Mouse (Mus musculus): ENCODE measurements around the gene Shank1.
A peak's percentile ranks its signal among the peaks of the same experiment; 100 is the strongest.

Shank1 gene

GRCm38 (mm10) chr7:44304775-44305641 is 5.0 kb upstream of the Shank1 start:
- peak; percentile 99 for DNase-seq (ENCODE audit: low spot score)

- no peak for DNase-seq (ENCODE audit: low spot score)
Observed at GRCm38 (mm10) chr7:44305686-44306085, 4.4 kb upstream of the Shank1 start.

- no peak for DNase-seq (ENCODE audit: low spot score)
Observed at GRCm38 (mm10) chr7:44306516-44307240, 3.4 kb upstream of the Shank1 start, which contains the start of gene Clec11a. Gene Clec11a, minus strand, starts transcription at chr7:44306902.

- no peak for DNase-seq (ENCODE audit: low spot score)
Observed at GRCm38 (mm10) chr7:44307261-44308020, 2.6 kb upstream of the Shank1 start.

DNA sequence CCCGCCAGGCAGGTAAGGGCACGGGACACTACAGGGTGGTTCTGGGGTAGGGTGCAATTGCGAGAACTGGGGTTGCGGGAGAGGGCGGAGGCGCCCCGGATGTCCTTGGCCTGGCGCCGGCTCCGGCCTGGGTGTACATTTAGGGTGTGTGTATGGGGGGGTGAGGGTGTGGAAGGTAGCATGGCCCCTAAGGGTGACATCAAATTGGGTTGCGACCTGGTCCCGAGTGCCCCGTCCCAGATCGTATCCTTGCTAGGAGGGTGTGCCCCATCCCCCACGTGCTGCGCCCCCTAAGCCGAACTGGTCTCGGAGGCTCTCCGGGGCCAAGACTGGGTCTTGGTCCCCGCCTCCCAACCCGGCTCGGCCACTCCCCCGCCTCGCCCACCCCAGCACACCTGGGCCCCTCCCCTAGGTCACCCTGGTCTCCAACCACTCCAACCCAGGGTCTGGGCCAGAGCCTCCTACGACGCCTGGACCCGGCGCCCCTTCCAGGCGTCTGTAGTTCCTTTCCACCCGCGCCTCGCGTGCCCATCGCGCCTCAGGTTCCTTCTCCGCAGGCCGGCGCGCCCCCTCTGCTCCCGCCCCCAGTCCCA is 328 bp downstream of the Shank1 start:
- DNase-seq (ENCODE audit: low spot score) = no peak

DNA sequence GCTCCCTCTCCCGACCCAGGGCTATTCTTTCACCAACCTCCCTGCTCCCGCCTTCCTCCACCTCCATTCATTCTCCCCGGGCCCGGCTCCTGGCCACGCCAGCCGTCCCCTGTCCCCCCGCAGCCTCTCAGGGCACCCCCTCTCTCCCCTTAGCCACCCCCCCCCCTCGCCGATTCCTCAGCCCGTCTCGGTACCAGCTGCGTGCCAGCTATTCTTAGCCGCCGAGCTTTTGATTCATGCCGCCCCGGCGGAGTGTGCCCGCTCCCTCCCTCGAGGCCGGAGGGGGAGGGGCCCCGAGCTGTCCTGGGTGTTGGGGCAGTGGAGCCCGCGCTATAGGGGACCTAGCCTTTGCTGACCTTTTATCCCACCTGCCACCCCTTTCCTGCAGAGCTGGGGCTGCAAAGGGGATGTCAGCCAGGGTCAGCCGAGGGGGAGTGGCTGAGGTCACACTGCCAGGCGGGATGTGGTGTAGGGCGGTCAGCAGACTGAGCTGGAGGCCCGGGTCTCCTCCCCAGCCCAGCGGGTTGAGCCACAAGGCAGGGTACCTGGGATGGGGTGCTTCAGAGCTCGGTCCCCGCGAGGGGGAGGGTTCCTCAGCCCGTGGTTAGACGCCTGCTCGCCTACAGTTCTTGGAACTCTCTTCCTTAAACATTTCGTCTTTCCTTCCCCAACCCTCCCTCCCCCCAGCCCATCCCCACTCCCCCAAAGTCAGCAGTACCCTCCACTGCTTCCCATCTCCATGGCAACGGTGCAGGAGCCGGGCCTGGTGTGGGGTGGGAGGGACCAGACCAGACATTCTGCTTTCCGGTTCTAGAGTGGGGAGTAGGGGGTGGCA is 1.0 kb downstream of the Shank1 start:
- peak; percentile 50 for DNase-seq (ENCODE audit: low spot score)

GRCm38 (mm10) chr7:44311713-44312304 is 1.8 kb downstream of the Shank1 start:
- DNase-seq (ENCODE audit: low spot score) = no peak

GRCm38 (mm10) chr7:44312484-44312883 is 2.4 kb downstream of the Shank1 start:
- no peak for DNase-seq (ENCODE audit: low spot score)

DNA sequence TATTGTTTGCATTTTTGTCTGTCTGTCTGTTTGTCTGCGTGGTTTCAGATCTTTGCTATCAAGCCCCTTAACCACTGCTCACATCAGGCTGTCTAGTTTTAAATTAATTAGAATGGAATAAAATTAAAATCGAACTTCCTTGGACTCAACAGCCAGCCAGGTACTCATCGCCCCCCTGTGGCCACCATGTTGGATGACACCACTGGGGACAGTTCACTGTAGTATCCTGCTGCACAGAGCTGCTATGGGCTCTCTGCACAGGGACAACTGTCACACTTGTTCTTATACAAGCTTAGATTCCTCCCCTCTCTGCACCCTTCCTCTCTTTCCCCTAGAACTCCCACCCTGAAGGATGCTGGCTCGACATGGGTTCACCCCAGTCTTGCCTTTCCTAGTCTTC is 7.9 kb downstream of the Shank1 start:
- peak; percentile 59 for DNase-seq (ENCODE audit: low spot score)

DNA sequence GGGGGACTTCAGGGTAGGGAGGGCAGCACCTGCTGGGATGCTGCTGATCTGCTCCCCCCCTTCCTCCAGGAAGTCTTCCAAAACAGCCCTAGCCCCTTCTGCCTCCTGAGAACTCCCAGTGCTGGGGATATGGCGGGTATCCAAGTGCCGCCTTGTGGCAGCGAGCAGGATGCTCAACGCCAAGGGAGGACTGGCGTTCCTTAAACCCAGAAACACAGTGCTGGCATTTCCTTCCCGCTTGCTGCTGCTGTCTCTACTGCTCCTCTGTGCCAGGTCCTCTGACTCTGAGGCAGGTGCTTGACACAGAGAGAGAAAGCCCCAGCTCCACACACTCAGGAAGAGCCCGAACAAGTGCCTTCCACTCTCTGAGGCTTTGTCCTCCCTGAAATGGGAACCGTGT is 10.8 kb downstream of the Shank1 start:
- no peak for DNase-seq (ENCODE audit: low spot score)

- DNase-seq (ENCODE audit: low spot score) = no peak
Observed at GRCm38 (mm10) chr7:44322290-44322689, 12.2 kb downstream of the Shank1 start.

- DNase-seq (ENCODE audit: low spot score) = no peak
Observed at GRCm38 (mm10) chr7:44326614-44327013, 16.6 kb downstream of the Shank1 start.

GRCm38 (mm10) chr7:44332336-44332735 is 22.3 kb downstream of the Shank1 start:
- DNase-seq (ENCODE audit: low spot score) = no peak

- no peak for DNase-seq (ENCODE audit: low spot score)
Observed at GRCm38 (mm10) chr7:44334139-44334538, 24.1 kb downstream of the Shank1 start.

DNA sequence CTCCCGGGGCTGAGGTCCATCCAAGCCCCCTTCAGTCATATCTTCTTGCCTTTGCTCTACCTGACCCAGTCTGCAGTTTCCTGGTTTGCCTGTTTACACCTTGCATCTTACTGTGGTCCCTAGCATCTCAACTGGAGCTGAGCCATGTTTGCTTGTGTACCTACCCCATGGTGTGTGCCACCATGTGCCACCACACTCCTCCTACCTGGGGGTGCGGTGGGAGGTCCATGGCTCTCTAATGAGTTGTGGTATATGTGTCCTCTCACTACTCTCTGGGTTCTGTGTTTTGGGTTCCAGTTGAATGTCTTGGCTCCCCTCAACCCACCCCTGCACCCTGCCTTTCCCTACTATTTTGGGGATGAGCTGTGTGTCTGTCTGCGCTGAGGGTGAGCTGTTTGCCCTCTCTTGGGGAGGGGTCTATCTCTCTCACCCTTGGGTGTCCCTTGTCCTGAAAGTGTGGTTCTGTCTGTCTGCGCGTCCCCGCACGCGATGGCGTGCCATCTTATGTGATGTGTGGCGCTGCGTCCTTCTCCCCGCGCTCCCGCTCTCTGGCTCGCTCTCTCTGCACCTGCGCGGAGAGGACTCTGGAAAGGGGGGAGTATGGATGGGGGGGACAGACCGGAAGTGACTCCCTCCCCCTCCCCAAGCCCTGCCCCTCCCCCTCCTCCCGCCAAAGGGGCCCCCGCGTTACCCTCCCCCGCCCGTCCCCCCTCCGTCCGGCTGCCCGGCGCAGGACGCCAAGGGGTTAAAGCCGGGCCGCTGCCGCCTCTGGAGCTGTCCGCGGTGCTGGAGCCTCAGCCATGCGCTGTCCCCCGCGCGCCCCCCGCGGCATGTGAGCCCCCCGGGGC is 25.2 kb downstream of the Shank1 start:
- DNase-seq (ENCODE audit: low spot score) = peak; percentile 64

GRCm38 (mm10) chr7:44336046-44337021 is 26.3 kb downstream of the Shank1 start:
- peak; percentile 17 for DNase-seq (ENCODE audit: low spot score)

DNA sequence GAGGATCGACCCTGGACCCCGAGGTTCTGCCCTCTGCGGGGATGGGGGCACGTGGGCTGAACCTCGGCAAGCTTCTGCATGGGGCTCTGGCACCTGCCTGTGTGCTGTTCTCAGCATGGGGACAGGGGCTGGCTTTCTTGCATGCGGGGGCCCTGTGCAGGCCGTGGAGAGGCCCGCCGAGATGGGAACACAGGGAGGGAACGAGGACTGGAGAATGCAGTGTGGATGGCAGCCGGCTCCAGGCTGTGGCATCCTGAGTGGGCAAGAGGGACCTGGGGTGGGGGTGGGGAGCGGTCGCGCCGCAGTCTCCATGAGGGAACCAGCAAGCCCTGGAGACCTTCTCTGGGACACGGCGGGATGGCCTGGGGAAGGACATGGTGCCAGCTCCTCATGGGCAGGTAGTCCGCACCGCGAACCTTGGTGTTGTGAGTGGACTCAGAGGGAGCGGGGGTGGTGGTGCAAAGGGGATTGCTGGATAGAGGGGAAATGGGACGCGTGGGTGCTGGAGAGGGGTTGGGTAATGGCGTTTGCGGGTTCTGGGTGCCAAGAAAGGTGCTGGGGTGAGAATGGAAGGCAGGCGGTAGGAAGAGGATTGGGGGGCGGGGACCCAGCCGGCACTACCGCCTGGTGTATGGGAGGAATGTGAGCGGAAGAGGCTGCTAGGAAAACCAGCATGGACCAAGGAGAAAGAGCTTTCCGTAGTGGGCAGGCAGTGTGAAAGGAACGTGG is 27.2 kb downstream of the Shank1 start:
- DNase-seq (ENCODE audit: low spot score) = no peak

DNA sequence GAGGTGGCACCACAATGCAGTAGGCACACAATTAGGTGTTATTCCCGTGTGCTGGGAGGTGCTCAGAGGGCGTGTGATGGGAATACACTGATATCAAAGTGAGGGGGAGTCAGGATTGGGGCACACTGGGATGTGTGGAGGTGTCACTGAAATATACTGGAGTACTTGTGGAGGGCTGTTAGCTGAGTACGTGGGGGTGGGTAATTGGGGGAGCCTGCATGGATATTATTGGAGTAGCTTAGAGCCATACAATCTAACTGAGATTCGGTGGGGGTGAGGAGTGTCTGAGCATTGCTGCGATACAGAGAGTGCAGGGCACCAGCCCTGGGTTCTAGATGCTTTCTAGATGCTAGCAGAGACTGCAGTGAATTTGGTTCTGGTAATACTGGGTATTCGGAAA is 30.2 kb downstream of the Shank1 start:
- DNase-seq (ENCODE audit: low spot score) = no peak
